Mouse (Mus musculus) G1E-ER4 (cell line): Measurements from ENCODE around the gene Rps6kl1. TPM values are rescaled to one million over a fixed set of nuclear protein-coding genes. Genes with fewer than 3 reads are reported as not detected.

Source experiments
- GATA1 ChIP-seq: IDR thresholded peaks from one replicate; pipeline ENCODE4 v1.8.0; 2012; ENCODE audit warnings: low read length, inconsistent platforms
- polyA plus RNA-seq: library from polyadenylated mRNA; stranded (reverse); fragments of >175 nt; gene quantifications from 2 replicates; pipeline ENCODE4 v1.2.3, GENCODE M21; 2012

Rps6kl1 gene
- polyA plus RNA-seq, 1 experiment: not detected

GRCm38 (mm10) chr12:85131361-85131760, 19.7 kb downstream of the Rps6kl1 start:
- no peak for TF ChIP-seq GATA1

GRCm38 (mm10) chr12:85129426-85129978, 21.6 kb downstream of the Rps6kl1 start:
- no peak for TF ChIP-seq GATA1

- no peak for TF ChIP-seq GATA1
Measured at GRCm38 (mm10) chr12:85126986-85127603, 24.0 kb downstream of the Rps6kl1 start.

DNA sequence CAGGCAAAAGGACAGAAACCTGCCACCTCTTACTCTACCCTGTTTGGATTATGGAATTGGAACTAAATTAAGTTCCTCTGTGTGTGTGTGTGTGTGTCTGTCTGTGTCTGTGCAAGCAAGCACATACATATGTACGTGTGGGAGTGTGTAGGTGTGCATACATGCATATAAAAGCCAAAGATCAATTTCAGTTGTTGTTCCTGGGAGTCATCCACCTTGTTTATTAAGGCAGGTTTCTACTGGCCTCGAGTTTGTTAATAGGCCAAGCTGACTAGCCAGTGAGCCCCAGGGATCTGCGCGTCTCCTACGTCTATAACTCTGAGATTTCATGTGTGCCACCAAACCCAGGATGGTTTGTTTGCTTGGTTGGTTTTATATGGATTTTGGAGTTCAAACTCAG, 26.3 kb downstream of the Rps6kl1 start:
- no peak for TF ChIP-seq GATA1

GRCm38 (mm10) chr12:85123645-85124044, 27.4 kb downstream of the Rps6kl1 start:
- no peak for TF ChIP-seq GATA1

DNA sequence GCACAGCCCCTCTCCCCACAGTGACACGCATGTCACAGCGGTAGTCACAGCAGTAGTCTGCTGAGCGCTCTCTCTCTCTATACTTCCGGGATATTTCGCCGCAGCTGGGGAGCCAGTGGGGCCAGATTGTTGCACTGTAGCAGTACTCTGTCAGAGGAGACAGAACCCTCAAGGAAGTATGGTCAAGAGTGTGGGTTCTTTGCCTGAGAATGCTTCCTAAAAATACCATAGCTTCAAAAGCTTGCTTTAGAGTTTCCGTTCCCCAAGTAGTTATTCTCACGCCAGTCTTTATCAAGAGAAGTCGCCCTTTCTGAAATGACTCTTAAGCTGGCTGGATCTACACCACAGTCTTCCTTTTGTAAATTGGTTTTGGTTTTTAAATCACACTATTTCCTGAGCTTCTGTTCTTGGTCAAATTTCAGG, 27.9 kb downstream of the Rps6kl1 start:
- no peak for TF ChIP-seq GATA1

- no peak for TF ChIP-seq GATA1
Measured at GRCm38 (mm10) chr12:85121806-85122459, 29.1 kb downstream of the Rps6kl1 start.

DNA sequence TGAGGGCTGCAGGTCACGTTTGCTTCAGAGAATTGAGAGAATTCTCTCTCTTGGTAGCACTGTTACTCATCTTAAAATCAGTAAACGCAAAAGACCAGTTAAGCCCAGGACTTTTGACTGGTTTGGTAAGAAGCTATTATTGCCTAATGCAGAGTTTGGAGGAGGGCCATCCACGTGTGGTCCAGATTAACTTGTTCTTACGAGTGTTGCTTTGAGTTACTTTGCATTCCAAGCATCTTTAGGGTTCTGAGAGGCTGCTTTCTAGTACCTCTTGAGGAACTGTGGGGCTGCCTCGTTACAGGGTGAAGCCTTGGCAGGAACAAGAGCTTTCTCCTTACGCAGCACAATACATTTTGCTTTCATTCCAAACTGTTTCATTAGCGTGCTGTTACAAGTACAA, 35.4 kb downstream of the Rps6kl1 start:
- no peak for TF ChIP-seq GATA1

GRCm38 (mm10) chr12:85113917-85114316, 37.1 kb downstream of the Rps6kl1 start:
- TF ChIP-seq GATA1: no peak

DNA sequence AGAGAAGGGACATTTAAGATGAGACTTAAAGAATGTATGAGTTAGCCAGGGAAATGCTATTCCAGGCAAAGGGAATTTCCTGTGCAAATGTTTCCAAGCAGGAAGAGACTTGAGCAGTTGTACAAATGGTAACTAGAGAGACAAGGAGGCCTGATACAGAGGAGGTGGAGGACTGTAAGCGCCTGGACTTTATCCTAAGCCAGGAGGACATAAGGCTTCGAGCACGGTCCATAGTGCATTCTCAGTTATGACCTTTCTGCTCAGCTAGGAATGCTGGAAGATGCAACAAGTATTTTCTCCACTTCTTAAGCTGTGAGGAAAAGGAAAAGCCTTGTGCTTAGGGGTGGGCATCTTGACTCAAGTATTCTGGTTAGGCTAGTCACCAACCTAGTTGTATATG, 37.7 kb downstream of the Rps6kl1 start:
- TF ChIP-seq GATA1: no peak

GRCm38 (mm10) chr12:85112550-85113251, 38.4 kb downstream of the Rps6kl1 start:
- no peak for TF ChIP-seq GATA1

DNA sequence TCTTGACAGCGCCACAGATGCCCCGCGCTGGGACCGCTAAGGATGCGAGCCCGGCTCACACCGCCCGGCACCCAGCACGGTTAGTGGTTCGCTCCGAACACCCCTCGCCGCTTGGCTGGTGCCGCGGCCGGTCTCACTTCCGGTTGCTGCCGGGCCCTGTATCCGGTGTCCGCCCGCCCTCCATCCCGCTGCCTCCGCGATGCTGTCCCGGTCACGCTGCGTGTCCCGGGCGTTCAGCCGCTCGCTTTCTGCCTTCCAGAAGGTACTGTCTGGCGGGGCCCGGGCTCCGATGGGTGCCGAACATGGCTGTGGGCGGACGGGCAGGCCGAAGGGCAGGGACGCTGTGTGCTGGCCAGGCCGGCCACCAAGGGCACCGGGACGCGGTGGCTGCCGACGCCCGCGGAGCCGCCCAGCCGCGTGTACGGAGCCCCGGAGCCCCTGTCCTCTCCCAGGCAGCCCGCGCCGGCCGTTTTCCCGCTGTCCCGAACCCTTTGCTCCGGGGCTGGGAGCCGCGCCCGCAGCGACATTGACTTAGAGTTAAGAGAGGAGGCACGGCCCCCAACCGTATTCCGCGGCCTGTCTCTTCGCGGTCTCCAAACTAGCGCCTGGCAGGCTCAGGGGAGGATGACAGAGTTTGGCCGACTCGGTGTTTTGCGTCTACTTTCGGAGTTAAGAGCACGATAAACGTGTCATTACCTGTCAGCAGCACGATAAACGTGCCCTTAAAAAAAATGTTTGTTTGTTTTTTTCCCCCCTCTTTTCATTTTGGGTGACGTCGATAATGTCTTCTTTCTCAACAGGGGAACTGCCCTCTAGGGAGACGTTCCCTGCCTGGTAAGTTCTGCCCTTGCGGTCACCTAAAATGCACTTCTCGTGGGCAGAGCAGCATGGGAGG, 40.1 kb downstream of the Rps6kl1 start, which contains the start of the genes Prox2 and Dlst:
Prox2 (minus strand) TSS at position 62 of the 895 bp plus-strand sequence.
Dlst (plus strand) TSS at position 136 of the 895 bp plus-strand sequence.
- TF ChIP-seq GATA1: no peak

DNA sequence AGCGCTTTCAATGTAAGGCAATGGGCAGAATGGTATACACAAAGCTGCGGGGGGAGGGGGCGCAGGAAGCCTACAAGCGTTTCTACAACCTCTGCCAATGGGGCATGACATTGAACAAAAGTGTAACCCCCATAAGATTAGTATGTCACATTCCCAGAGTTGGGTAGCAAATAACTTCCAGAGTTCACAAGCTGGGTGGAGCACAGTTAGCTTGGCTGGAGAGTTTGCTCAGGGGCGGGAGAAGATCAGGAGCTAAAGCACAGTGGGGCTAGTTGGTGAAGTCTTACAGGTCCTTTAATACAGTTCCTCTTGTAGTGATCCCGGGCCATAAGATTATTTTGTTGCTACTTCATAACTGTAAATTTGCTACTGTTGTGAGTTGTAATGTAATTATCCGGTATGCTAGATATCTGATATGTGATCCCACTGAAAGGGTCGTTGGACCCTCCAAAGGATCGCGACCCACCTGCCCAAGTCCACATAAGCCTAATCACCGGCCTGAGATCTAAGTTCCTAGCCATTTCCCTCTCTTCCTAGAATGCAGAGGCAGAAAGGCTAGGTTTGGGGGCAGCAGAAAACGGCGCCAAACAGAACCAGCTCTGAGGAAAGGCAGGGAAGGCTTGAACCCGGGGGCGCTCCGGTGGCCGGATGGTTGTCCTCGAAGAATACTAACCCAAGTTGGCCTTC, 40.9 kb downstream of the Rps6kl1 start:
- TF ChIP-seq GATA1: no peak

DNA sequence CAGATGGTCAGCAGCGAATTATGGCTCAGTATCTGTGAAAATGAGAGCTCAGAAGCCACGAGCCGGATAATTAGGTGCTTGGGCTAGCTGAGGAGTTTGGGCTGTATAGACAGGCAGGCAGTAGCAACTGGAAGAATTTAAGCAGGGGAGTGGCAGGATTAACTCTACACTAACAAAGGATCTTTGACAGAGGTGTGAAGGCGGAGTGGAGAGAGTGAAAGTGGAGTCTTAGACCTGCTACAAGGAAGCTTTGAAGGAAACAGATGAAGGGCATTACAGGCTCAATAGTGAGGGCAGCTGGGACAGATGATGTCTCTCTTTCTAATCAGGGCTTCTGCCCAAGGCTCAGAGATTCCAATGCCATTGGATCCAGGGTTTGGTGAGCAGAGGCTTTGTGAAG, 41.6 kb downstream of the Rps6kl1 start:
- TF ChIP-seq GATA1: no peak

DNA sequence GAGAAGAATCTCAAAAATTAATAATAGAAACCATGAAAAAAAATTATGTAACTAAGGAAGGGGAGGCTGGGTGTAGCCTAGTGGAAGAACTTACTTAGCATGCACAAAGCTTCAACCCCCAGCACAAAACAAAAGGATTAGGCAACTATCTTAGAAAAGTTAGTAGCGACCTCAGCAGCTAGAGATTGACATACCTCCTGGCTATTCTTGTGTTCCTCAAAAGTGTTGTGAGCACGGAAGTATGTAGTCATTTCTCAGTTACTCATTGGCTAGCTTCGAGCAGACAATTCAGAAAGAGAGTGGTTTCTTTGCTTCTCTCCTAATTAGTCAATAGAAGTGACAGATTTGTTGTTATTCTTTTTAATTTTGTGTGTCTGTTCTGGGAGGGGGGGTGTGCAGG, 42.4 kb downstream of the Rps6kl1 start:
- TF ChIP-seq GATA1: no peak

DNA sequence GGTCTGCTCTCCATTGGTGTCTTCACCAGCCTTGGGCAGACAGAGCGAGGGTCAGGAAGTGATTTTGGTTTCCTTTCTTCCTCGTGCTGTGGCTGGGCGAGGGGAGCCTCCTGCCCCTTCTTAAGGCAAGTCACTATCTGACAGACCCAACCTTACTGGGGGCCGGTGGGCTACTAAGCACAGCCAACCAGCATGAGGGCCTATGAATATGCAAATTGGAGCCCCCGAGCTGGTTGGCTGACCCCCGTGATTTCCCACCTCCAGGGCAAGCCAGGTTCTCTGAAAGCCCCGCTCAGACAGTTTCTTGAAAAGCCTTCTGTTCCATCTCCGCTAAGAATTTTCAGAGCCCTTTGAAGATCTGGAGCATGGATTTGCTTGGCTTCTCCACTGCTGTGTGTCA, 44.8 kb downstream of the Rps6kl1 start:
- no peak for TF ChIP-seq GATA1
